Mouse (Mus musculus) hindbrain, embryonic 10.5 days (tissue): ENCODE data around the gene Mmp25. TPM values are rescaled to one million over a fixed set of nuclear protein-coding genes. Genes with fewer than 3 reads are reported as not detected.

Experiments
- DNase-seq: peaks from one replicate; pipeline ENCODE4 v3.0.0-alpha.2; 2017; ENCODE audit warnings: low spot score
- H3K27ac ChIP-seq: fragments of 300-500 bp; sonication (generic); 2 replicates; pipeline ENCODE4 v1.5.1; 2016; ENCODE audit warnings: mild to moderate bottlenecking, moderate library complexity
- H3K27me3 ChIP-seq: fragments of 300-500 bp; sonication (generic); 2 replicates; pipeline ENCODE4 v1.6.1; 2016; ENCODE audit warnings: mild to moderate bottlenecking; ENCODE audit not compliant: poor library complexity, insufficient read depth, severe bottlenecking
- H3K36me3 ChIP-seq: fragments of 300-500 bp; sonication (generic); 2 replicates; pipeline ENCODE4 v1.6.1; 2016; ENCODE audit warnings: mild to moderate bottlenecking, moderate library complexity
- H3K4me1 ChIP-seq: fragments of 300-500 bp; sonication (generic); replicated peaks from 2 replicates; pipeline ENCODE4 v1.6.1; 2016; ENCODE audit warnings: mild to moderate bottlenecking
- H3K4me3 ChIP-seq: fragments of 300-500 bp; sonication (generic); 2 replicates; pipeline ENCODE4 v1.5.1; 2016; ENCODE audit warnings: mild to moderate bottlenecking, moderate library complexity
- H3K9me3 ChIP-seq: fragments of 300-500 bp; sonication (generic); 2 replicates; pipeline ENCODE4 v1.6.1; 2016; ENCODE audit warnings: mild to moderate bottlenecking, moderate library complexity
- WGBS: fragments of 180-500 bp; shearing (Covaris S2); methylation state at CpG from one replicate; pipeline ENCODE4 v1.1.7; 2016; 5-methylcytosine and 5-hydroxymethylcytosine counted together
- polyA plus RNA-seq: library from polyadenylated mRNA; unstranded; fragments of >200 nt; fragmentation: Nextera tagmentation; extraction: Ambion mirVana; gene quantifications from 2 replicates; pipeline ENCODE4 v1.2.1, GENCODE M21; 2016

Mmp25 gene
- polyA plus RNA-seq, 1 experiment from 2014 or later: 1.4 TPM

DNA sequence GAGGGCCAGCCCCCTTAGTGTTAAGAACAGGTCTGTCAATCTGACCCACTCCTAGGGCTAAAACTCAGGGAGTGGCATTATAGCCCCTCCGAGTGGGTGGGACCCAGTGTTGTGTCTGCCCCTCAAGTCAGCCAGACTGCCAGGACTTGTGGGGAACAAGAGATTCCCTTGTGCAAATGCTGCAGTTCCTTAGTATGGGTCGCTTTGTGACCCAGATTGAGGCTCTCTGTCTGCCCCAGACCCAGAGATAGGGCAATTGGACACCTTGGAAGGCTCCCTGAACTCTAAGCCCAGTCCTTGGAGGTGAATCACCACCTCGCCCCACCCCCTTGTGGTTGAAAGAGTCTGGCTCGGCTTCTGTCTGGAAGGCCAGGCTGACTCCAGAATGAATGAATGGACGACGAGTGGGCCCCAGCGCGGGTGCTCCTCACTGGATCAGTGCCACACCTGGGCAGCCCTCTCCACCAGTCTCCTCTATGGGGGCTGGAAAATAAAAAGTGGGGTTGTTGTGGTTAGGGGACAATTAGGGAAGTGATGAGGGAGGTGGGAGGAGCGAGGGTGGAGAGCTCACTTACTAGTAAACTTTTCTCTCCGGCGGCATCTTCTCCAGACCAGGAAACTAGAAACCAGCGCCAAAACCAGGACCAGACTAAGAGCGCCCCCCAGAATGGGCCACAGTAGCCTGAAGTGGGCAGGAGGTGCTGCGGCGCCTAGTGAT is 30.6 kb upstream of the Mmp25 start:
- 8% methylated on average over 15 of the region's 15 CpGs for WGBS
- no peaks in the 10 kb centered on the region for H3K9me3 ChIP-seq
- no peak overlapping the region; the same call in 1 of the 2 replicates for H3K27ac ChIP-seq
- no peak for DNase-seq
- H3K27me3 ChIP-seq: peaks cover 67% of the 10 kb centered on the region
- H3K4me3 ChIP-seq: peak overlapping the region; percentile 60
- peaks cover 1% of the 10 kb centered on the region for H3K36me3 ChIP-seq
- peaks cover 58% of the 10 kb centered on the region for H3K4me1 ChIP-seq

DNA sequence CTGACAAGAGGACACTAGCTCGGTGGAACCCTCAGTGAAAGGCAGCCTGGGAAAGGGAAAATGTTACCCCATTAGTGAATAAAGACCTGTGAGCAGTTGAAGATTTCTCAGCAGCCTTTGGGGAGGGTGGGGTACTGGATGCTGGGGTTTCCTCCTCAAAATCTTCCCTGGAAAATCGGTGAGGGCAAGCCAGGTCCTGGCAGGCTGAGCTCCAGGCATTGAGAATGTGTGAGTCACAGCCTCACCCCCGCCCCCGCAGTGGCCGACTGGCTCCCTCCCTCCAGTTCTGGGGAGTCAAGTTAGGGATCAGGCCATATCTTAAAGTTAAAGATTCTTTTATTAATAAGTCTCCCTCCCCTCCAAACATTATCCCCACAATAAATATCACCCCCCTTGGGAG is 30.1 kb upstream of the Mmp25 start:
- peaks cover 7% of the 10 kb centered on the region for H3K36me3 ChIP-seq
- H3K27ac ChIP-seq: no peak overlapping the region
- H3K4me1 ChIP-seq: peaks cover 58% of the 10 kb centered on the region
- H3K27me3 ChIP-seq: peaks cover 61% of the 10 kb centered on the region
- no peak for DNase-seq
- peak overlapping the region; percentile 60; the same call in 1 of the 2 replicates for H3K4me3 ChIP-seq
- 45% methylated on average over 5 of the region's 5 CpGs for WGBS
- no peaks in the 10 kb centered on the region for H3K9me3 ChIP-seq

DNA sequence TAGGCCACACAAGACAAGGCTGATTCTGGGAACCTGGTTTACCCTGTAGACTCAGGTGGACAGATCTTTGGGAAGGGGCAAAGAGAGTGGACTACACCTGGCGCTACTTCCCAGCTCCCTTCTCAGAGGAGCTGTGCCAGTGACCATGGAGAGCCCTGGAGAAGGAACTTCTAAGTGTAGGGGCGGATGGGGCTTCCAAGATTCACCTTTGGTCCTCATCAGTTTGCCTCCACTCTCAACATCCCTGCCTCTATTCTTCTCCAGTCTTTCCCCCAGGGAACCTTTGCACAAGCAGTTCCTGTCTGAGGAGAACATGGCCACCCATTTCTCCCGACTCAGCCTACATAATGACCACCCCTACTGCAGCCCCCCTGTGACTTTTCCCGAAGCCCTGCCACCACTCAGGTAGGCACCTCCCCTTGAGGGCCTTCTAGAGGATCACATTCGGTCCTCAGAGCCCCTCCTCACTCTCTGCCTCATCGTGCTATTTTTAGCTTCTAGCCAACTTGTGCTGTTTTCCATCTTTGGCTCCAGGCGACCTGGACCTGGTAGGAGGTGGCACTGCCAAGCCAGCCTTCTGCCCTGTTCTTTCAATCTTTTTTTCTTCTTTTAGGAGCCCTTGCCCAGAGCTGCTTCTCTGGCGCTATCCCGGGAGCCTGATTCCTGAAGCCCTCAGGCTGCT is 29.3 kb upstream of the Mmp25 start:
- H3K27ac ChIP-seq: peak overlapping the region; percentile 93
- peak overlapping the region; percentile 70 for H3K4me3 ChIP-seq
- H3K36me3 ChIP-seq: peaks cover 14% of the 10 kb centered on the region
- H3K9me3 ChIP-seq: no peaks in the 10 kb centered on the region
- peaks cover 55% of the 10 kb centered on the region for H3K4me1 ChIP-seq
- DNase-seq: no peak
- H3K27me3 ChIP-seq: peaks cover 53% of the 10 kb centered on the region
- 49% methylated on average over 9 of the region's 9 CpGs for WGBS

DNA sequence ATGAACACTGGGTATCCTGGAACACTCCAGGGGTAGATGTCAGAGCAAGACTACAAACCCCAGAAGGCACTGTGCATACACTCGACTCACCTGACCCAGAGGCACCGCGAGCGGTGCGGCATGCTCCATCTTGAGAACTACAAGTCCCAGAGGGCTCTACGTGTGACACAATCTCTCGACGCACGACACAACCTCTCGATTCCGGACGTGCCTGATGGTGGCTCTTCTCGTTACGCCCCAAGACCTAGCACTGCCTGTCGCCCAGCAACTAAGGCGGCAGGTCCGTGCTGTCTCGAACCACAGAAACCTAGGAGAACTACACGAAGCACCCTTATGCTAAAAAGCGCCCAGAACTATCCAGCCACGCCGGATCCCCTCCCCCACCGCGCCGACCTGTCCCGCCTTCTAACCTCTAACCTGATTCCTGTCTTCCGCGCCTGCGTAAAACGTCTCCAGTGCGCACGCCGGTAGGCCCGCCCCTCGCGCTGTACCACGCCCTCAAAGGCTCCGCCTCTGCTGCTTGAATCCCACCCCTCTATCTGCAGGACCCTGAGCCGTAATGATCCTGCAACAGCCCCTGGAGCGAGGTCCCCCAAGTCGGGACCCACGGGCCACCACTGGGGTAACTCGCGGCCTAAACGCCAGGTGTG is 28.5 kb upstream of the Mmp25 start, which contains the start of the genes Hcfc1r1 and Thoc6:
Gene Hcfc1r1 (plus strand): TSS at position 173 of the 650 bp plus-strand sequence.
Gene Thoc6 (minus strand): TSS at position 459 of the 650 bp plus-strand sequence.
- DNase-seq: peak; percentile 94
- Histone ChIP-seq H3K36me3 (peaks cover 23% of the 10 kb centered on the region), H3K27ac (peak within 1 kb of the TSS; percentile 93), H3K4me1 (peaks cover 52% of the 10 kb centered on the region), H3K9me3 (no peaks in the 10 kb centered on the region), H3K4me3 (peak within 1 kb of the TSS; percentile 70), H3K27me3 (peaks cover 45% of the 10 kb centered on the region)
- under 1% methylated on average over 45 of the region's 45 CpGs for WGBS

DNA sequence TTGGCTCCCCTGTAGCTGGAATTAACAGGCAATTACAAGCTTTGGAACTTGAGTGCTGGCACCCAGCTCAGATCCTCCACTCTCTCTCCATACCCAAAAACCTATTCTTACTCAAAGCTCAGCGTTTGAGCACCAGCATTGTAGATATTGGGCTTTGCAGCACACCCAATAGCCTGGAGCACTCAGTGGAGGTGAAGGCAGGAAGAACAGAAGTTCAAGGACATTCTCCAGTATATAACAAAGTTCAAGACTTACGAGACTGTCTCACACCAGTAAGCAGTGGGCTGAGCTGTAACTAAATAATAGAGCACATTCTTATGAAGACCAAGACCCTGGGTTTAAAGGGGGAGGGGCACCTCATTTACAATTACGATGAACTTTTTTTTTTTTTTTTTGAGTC is 27.7 kb upstream of the Mmp25 start:
- Histone ChIP-seq H3K36me3 (peaks cover 30% of the 10 kb centered on the region), H3K27ac (no peak overlapping the region), H3K27me3 (peaks cover 37% of the 10 kb centered on the region), H3K4me3 (peak overlapping the region; percentile 70), H3K9me3 (no peaks in the 10 kb centered on the region), H3K4me1 (peaks cover 52% of the 10 kb centered on the region)
- no peak for DNase-seq
- WGBS: 68% methylated on average over 3 of the region's 3 CpGs

DNA sequence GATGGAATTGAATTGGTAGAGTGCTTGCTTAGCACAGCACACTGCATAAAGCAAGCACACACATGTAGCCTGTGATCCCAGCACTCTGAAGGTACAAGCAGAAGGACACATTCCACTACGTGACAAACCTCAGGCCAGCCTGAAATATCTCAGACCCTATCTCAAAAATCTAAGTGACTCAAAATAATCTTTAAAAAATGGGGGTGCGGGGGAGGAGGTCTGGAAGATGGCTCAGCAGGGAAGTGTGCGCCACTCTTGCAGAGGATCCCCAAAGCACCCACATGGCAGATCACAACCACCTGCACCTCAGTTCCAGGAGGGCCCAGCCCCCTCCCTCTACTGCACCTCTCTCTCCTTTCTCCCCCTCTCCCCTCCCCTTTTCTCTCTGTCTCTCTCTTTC is 26.4 kb upstream of the Mmp25 start:
- 92% methylated on average over 3 of the region's 3 CpGs for WGBS
- DNase-seq: no peak
- peaks cover 43% of the 10 kb centered on the region for H3K36me3 ChIP-seq

DNA sequence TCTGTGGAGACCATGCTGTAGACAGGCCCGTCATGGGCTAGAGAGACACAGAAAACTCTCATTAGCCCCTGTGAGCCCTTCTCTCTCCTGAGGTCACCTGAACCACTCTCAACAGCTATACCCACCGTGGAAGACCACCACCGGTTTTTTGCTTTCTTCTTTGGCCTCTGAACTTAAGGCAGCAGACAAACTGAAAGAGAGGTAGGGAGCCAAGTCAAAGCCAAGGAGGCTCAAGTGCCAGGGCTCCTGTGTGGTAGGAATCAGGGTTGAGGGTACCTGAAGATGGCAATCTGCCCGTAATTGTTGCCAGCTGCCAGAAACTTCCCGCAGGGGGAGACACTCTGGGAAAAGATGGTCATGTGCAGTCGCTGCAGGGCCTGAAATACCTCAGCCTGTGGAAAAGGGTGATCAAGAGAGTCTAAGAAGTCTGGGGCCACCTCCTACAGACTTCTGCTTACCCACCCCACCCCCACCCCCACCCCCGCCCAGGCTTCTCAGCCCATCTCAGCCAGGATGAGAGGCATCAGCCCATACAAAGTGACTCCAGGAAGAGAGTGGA is 25.5 kb upstream of the Mmp25 start:
- H3K27me3 ChIP-seq: peaks cover 17% of the 10 kb centered on the region
- H3K27ac ChIP-seq: no peak overlapping the region
- H3K36me3 ChIP-seq: peaks cover 48% of the 10 kb centered on the region
- H3K4me1 ChIP-seq: peaks cover 37% of the 10 kb centered on the region
- DNase-seq: no peak
- H3K9me3 ChIP-seq: no peaks in the 10 kb centered on the region
- WGBS: 94% methylated on average over 7 of the region's 7 CpGs
- no peak overlapping the region for H3K4me3 ChIP-seq

More for the DNA sequence above, 26.4 kb upstream of the Mmp25 start:
- H3K4me3 ChIP-seq: no peak overlapping the region
- H3K27ac ChIP-seq: no peak overlapping the region
- no peaks in the 10 kb centered on the region for H3K9me3 ChIP-seq
- H3K27me3 ChIP-seq: peaks cover 27% of the 10 kb centered on the region
- peaks cover 41% of the 10 kb centered on the region for H3K4me1 ChIP-seq

DNA sequence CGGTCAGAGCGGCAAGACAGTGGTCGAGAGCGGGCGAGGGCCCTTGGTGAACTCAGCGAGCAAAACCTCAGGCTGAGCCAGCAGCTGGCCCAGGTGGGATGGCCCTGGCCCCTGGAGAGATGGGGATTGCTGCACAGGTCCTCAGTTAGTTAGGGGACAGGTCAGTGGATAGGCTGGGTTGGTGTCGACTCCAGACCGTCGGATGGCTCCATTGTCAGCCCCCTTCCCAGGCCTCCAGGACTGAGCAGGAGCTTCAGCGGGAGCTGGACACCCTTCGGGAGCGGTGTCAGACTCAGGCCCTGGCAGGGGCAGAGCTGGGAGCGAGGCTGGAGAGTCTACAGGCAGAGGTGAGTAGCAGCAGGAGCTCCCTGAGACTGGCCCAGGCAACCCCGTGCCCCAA is 20.4 kb upstream of the Mmp25 start:
- no peaks in the 10 kb centered on the region for H3K9me3 ChIP-seq
- no peak overlapping the region for H3K27ac ChIP-seq
- H3K4me1 ChIP-seq: peaks cover 24% of the 10 kb centered on the region
- 80% methylated on average over 14 of the region's 14 CpGs for WGBS
- no peak overlapping the region for H3K4me3 ChIP-seq
- no peak for DNase-seq
- H3K36me3 ChIP-seq: peaks cover 45% of the 10 kb centered on the region
- H3K27me3 ChIP-seq: peaks cover 29% of the 10 kb centered on the region

DNA sequence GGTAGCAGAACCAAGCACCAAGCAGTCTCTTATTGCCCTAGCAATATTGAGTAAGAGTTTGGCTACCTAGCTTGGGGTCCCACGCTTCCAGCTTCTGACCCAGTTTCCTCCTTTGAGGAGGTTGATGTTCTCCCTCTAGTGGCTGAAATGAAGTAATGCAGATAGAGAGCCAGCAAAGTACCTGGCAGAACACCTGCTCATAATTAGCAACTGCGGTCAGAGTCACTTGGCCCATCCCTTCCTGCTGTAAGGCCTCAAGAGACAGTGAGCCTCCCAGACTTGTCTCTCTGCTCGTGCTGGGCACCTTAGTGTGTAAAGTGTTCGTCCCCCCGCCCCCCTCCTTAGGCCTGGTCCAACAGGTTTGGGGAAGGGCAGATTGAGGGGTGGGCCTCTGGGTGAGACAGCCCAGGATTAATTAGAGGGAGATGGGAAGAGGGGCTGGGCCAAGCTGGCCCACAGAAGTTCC is 19.5 kb upstream of the Mmp25 start:
- Histone ChIP-seq H3K9me3 (no peaks in the 10 kb centered on the region), H3K4me3 (no peak overlapping the region), H3K4me1 (peaks cover 24% of the 10 kb centered on the region), H3K27me3 (peaks cover 38% of the 10 kb centered on the region), H3K36me3 (peaks cover 36% of the 10 kb centered on the region), H3K27ac (no peak overlapping the region)
- WGBS: 12% methylated on average over 5 of the region's 5 CpGs
- DNase-seq: no peak

DNA sequence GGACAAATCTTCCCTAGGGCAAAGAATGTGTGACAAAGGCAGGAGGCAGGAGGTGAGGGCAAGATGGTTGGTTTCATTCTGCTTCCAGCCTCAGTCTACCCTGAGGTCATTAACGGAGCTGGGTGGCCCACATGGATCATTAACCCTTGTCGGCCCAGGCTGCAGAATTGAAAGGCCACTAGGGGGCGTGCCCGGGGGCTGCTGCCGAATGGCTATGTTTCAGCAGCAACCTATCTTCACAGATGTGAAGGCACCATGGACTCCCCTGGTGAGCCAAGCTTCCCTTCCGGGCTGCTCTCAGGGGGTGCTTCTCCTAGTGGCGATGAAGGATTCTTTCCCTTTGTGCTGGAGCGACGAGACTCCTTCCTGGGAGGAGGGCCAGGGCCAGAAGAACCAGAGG is 16.4 kb upstream of the Mmp25 start:
- peaks cover 45% of the 10 kb centered on the region for H3K27me3 ChIP-seq
- no peak overlapping the region for H3K27ac ChIP-seq
- 0 out of 2 replicates have a peak overlapping the region, but pooled peaks have one; percentile 32 for H3K4me3 ChIP-seq
- WGBS: 2% methylated on average over 9 of the region's 9 CpGs
- no peak for DNase-seq
- H3K36me3 ChIP-seq: peaks cover 6% of the 10 kb centered on the region
- peaks cover 24% of the 10 kb centered on the region for H3K4me1 ChIP-seq
- no peaks in the 10 kb centered on the region for H3K9me3 ChIP-seq

DNA sequence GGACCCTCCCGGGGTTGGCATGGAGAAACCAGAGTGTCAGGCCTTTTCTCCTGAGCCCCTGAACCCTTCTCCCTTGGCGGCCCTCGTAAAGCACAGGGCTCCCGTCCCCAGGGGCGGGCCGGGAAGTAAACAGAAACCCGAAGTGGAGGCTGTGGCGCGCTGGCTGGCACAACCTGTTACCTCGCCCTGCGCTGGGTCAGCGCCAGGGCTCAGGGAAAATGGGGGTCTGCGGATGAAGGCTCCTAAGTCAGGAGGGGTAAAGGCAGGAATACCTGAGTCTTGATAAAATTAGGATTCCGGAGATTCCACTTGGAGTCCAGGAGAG is 15.8 kb upstream of the Mmp25 start:
- H3K36me3 ChIP-seq: no peaks in the 10 kb centered on the region
- H3K9me3 ChIP-seq: no peaks in the 10 kb centered on the region
- 3% methylated on average over 14 of the region's 14 CpGs for WGBS
- H3K27me3 ChIP-seq: peaks cover 45% of the 10 kb centered on the region
- H3K4me3 ChIP-seq: peak overlapping the region; percentile 32; the same call in 1 of the 2 replicates
- no peak for DNase-seq
- no peak overlapping the region for H3K27ac ChIP-seq
- peaks cover 22% of the 10 kb centered on the region for H3K4me1 ChIP-seq

DNA sequence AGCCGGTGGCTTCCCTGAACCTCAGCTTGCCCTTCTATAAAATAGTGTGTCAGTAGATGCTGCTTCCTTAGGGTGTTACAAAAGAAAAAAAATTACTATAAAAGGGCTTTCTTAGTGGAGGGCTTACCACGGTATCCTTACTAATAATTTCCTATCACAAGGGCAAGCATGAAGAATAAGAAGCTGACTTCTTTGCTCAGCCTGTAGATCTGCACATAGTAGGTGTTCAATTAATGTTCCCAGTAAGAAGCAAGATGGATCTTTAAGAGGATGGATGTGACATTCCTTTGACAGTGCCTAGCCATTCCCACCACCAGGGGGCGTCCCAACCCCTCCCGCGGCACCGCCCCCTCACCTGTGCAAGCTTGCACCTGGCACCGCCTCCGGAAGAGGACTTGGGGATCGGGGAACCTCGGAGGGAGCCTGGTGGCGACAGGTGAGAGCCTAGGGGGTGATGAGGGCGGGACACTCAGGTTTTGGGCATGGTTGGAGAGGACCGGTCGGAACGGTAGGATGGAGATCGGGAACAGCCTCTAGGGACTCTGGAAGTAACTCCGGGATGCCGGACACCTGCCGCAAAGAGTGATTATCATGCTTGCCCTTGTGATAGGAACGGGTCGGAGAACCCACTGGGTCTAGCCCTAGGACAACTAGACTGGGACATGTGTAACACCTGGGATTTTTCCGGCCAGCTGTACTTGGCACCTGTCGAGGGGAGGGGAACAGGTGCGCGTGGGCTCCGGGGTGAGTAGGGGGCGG is 15.2 kb upstream of the Mmp25 start, which contains the start of gene Bicdl2:
Gene Bicdl2 (plus strand): TSS at position 390 of the 759 bp plus-strand sequence.
- H3K4me3 ChIP-seq: peak within 1 kb of the TSS; percentile 32
- no peaks in the 10 kb centered on the region for H3K9me3 ChIP-seq
- no peaks in the 10 kb centered on the region for H3K36me3 ChIP-seq
- H3K27me3 ChIP-seq: peaks cover 45% of the 10 kb centered on the region
- WGBS: 7% methylated on average over 27 of the region's 27 CpGs
- DNase-seq: no peak
- peaks cover 18% of the 10 kb centered on the region; the same call in 1 of the 2 replicates for H3K4me1 ChIP-seq
- H3K27ac ChIP-seq: no peak within 1 kb of the TSS
